Mouse (Mus musculus): Measurements from ENCODE around the gene Hhex.

GRCm38 (mm10) chr19:37432868-37433570, 1.6 kb upstream of the Hhex start:
- TF ChIP-seq CTCF (conservative IDR thresholded peaks at IDR 0.05; ENCODE audit: insufficient read depth, insufficient read length, low read depth, low read length) (no peak), POLR2A (IDR thresholded peaks at IDR 0.05; ENCODE audit: low read depth, low read length) (no peak)

Data from kidney, adult 2 months (tissue).